Mouse (Mus musculus) ES-CJ7 (cell line): ENCODE measurements around the gene Fndc10.
"Not testable (repeated sequence)": the region's sequence is repeated elsewhere in the genome, so short reads cannot be mapped to it uniquely, and the experiment has no call there.

ENCODE experiments used
- DNase-seq: peaks from one replicate; pipeline ENCODE4 v3.0.0; 2011; ENCODE audit warnings: low read depth, low spot score

Fndc10 gene

GRCm38 (mm10) chr4:155734951-155735702, 41.0 kb downstream of the Fndc10 start:
- no peak for DNase-seq

DNA sequence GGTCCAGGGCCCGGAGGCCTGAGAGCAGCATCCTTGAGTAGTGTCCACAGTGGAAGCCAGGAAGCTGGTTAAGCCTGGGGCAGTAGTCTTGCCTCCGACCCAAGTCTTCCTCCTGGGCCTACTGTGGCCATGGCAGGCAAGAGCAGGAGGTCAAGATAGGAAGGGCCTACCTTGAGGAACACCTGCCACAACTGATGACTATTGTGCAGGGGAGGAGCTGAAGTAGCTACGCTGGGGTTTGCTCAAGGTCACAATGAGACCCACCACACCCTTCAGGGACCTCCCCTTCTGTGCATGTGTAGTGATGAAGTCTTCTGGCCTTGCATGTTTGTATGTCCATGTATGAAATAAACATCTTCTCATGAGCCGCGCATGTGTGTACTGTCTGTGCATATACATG, 41.6 kb downstream of the Fndc10 start:
- DNase-seq: peak; percentile 45

GRCm38 (mm10) chr4:155736421-155736820, 42.3 kb downstream of the Fndc10 start:
- DNase-seq: no peak

GRCm38 (mm10) chr4:155738262-155738661, 44.1 kb downstream of the Fndc10 start:
- no peak for DNase-seq

DNA sequence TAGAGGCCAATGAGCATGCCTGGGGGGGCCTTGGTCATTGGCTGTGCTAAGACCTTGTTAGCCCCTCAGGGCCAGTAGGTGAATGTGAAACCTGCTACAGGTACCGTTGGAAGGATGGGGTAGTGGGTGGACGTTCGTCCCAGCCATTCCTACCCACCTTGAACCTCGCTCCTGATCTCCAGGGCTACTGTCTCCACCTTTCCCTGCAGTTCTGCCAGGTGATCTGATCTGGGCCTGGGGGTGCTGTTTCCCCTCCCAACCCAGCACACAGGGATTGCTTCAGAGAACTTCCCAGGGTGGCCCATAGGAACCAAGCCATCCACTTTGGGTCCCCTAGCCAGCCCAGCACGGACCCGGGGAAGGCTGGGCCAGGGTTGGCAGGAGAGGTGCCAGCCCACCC, 45.0 kb downstream of the Fndc10 start:
- no peak for DNase-seq

DNA sequence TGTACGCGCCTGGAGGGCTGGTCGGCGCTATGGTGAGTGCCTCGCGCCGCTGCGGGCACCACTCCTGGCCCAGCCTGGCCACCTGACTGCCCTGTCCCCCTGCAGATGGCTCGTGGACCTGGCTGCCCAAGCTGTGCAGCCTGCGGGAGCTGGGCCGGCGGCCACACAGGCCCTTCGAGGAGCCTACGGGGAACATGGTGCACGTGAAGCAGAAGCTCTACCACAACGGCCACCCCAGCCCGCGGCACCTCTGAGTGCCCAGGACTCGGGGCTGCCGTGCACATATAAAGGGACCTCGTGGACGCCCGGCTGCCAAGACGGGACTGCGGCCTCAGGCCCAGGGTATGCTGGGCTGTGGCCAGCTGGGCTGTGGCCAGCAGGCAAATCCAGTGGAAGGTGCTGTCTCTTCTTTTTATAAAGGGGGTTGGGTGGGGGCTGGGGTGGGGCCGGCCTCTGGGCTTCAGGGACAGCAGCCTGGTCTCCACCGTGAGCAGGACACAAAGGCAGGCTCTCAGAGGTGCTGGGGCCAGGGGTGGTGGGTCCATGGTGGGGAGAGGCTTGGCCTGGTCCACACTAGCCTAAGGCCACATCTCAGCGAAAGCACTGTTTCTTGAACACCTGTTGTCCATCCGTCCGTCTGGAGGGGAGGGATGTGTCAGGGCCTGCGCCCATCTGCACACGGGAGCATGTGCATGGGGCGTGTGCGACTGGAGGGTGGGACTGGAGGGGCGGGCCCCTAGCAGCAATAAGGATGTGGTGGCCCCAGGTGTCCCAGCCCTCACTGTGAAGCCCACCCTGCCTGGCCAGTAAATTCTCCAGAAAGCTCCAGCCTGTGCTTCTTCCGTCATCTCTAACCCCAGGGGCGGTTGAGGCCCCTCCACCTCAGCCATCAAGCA, 45.8 kb downstream of the Fndc10 start:
- no peak for DNase-seq

GRCm38 (mm10) chr4:155740681-155741080, 46.5 kb downstream of the Fndc10 start:
- not testable (repeated sequence) for DNase-seq

DNA sequence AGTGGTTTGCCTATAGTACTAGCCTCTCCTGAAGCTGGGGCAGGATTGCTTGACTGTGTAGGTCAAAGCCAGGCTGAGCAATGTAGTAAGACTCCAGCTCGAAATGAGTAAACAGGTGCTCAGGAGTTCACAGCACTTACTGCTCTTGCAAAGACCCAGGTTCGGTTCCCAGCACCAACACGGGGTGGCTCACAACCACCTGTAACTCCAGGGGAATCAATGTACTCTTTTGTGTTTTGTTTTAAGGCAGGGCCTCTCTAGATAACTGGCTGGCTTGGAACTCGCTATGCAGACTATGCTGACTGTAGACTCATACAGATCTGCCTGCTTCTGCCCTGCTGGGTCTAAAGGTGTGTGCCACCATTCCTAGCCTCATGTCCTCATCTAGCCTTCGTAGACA, 48.5 kb downstream of the Fndc10 start:
- DNase-seq: no peak

DNA sequence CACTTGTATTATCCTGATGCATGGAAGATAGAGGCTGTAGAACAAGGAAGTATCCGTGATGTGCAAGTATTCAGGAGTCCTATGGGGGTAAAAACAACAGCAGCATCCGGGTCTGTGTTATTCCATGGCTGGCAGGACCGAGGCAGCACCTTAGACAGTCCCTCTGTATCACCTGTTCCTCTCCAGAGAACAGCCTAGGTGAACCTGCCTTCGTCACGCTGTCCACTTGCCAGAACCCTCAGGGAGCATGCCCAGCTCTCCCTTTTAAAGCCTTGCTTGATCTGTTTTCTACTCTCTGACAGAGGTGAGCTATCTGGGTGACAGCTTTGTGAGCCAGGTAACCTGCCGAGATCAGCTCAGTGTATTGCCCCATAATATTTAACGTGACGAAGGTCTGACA, 50.3 kb downstream of the Fndc10 start:
- no peak for DNase-seq

- no peak for DNase-seq
These were observed 51.0 kb downstream of the Fndc10 start for GRCm38 (mm10) chr4:155745136-155745535.
